Mouse (Mus musculus) liver, embryonic 11.5 days (tissue): ENCODE results near the gene Cited2. TPM values are rescaled to one million over a fixed set of nuclear protein-coding genes. Genes with fewer than 3 reads are reported as not detected.

Experiments used
- ATAC-seq: fragments of 200-750 bp; cut with Nextera tagmentation; replicated peaks from 2 replicates; pipeline ENCODE4 v1.8.0; 2017; ENCODE audit warnings: moderate number of reproducible peaks, mild to moderate bottlenecking, moderate TSS enrichment, moderate library complexity; ENCODE audit not compliant: low FRiP score
- DNase-seq: peaks from one replicate; pipeline ENCODE4 v3.0.0-alpha.2; 2017; ENCODE audit warnings: low spot score
- H3K27ac ChIP-seq: fragments of 300-500 bp; sonication (generic); 2 replicates; pipeline ENCODE4 v1.5.1; 2014; ENCODE audit warnings: mild to moderate bottlenecking, low read depth, low read length, control low read depth
- H3K27me3 ChIP-seq: fragments of 300-500 bp; sonication (generic); replicated peaks from 2 replicates; pipeline ENCODE4 v1.6.1; 2014; ENCODE audit warnings: low read length, mixed read lengths; ENCODE audit not compliant: control insufficient read depth, insufficient read depth
- H3K36me3 ChIP-seq: fragments of 300-500 bp; sonication (generic); 2 replicates; pipeline ENCODE4 v1.6.1; 2014; ENCODE audit warnings: mild to moderate bottlenecking, low read length, moderate library complexity, mixed read lengths; ENCODE audit not compliant: control insufficient read depth, insufficient read depth
- H3K4me1 ChIP-seq: fragments of 300-500 bp; sonication (generic); replicated peaks from 2 replicates; pipeline ENCODE4 v1.6.1; 2014; ENCODE audit warnings: low read length, mixed read lengths; ENCODE audit not compliant: control insufficient read depth, insufficient read depth
- H3K4me2 ChIP-seq: fragments of 300-500 bp; sonication (generic); 2 replicates; pipeline ENCODE4 v1.6.1; 2014; ENCODE audit warnings: mild to moderate bottlenecking, control low read depth, moderate library complexity
- H3K4me3 ChIP-seq: fragments of 300-500 bp; sonication (generic); 2 replicates; pipeline ENCODE4 v1.5.1; 2014; ENCODE audit warnings: low read depth, low read length, control low read depth
- H3K9ac ChIP-seq: fragments of 300-500 bp; sonication (generic); 2 replicates; pipeline ENCODE4 v1.6.1; 2014; ENCODE audit warnings: low read depth, low read length, control low read depth
- H3K9me3 ChIP-seq: fragments of 300-500 bp; sonication (generic); 2 replicates; pipeline ENCODE4 v1.6.1; 2016; ENCODE audit warnings: low read length, inconsistent platforms, mixed read lengths; ENCODE audit not compliant: control insufficient read depth
- WGBS: fragments of 180-500 bp; shearing (Covaris S2); extraction: QIAGEN DNeasy Blood & Tissue Kit; methylation state at CpG from one replicate; pipeline ENCODE4 v1.1.7; 2014; 5-methylcytosine and 5-hydroxymethylcytosine counted together
- polyA plus RNA-seq: library from polyadenylated mRNA; unstranded; fragments of >200 nt; fragmentation: Nextera tagmentation; extraction: Ambion mirVana; gene quantifications from 2 replicates; pipeline ENCODE4 v1.2.1, GENCODE M21; 2014

Cited2 gene
- polyA plus RNA-seq, 1 experiment from 2014 or later = 50.7 TPM

DNA sequence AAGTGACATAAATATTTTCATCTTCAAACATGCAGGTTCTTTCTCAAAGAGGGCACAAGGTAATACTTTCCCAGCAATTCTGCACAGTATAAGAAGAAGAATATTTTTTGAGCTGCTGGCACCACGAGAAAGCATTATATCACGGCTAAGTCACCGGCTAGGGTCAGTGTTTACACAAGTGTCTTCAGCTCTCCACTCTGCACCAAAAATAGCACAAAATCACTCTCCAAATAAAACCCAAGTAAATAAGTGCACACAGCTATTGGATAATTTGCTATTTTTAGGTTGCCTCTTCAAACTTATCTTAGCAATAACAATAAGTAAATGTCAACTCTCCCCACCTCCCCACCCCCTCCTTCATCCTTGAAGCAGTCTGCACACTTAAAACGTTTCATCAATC is 33.2 kb upstream of the Cited2 start:
- H3K9ac ChIP-seq = no peak overlapping the region
- no peaks in the 10 kb centered on the region for H3K27me3 ChIP-seq
- no peaks in the 10 kb centered on the region for H3K4me1 ChIP-seq
- WGBS = 51% methylated on average over 4 of the region's 4 CpGs
- H3K4me2 ChIP-seq = no peak overlapping the region
- no peaks in the 10 kb centered on the region; the same call in 1 of the 2 replicates for H3K9me3 ChIP-seq
- no peaks in the 10 kb centered on the region for H3K36me3 ChIP-seq
- ATAC-seq (no peak), DNase-seq (no peak)
- H3K4me3 ChIP-seq = no peak overlapping the region
- no peak overlapping the region for H3K27ac ChIP-seq

DNA sequence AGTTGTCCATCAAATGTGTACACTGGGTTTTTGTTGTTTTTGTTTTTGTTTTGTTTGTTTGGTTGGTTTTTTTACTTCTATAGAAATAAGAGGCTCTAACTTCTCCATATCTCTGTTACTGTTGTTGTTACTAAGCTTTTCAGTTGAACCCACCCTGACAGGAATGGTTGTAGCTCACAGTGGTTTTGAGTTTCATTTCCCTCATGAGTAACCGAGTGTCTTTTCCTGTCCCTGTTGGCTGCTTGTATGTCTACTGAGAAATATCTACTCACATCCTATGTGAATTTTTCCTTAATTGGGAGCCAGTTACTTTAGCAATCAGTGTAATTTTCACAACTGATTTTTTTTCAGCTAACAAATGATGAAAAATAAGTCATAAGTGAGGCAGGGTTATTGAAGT is 31.3 kb upstream of the Cited2 start:
- Histone ChIP-seq H3K4me3 (no peak overlapping the region), H3K9me3 (no peaks in the 10 kb centered on the region; the same call in 1 of the 2 replicates), H3K27ac (no peak overlapping the region), H3K4me2 (no peak overlapping the region), H3K4me1 (no peaks in the 10 kb centered on the region), H3K9ac (no peak overlapping the region), H3K36me3 (no peaks in the 10 kb centered on the region), H3K27me3 (no peaks in the 10 kb centered on the region)
- ATAC-seq (no peak), DNase-seq (no peak)
- WGBS = 46% methylated on average over 1 of the region's 1 CpGs

DNA sequence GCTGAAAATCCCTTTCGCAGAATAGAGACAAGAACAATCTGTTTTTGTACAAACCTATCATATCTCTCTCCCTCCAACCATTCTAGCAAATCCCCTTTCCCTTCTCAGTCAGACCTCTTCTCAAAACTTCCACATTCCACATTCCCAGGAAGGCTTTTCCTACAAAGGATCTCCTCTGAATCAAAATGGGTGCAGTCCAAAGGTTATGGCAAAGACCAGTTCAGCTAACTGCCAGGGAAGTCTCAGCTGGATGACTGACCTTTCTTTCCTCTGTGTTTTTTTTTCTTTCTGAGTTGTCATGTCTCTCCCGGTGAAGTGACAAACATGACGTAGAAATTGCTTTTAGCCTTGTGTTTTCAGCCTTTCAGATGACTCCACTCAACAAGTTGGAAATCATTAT is 27.2 kb upstream of the Cited2 start:
- ATAC-seq = no peak

DNA sequence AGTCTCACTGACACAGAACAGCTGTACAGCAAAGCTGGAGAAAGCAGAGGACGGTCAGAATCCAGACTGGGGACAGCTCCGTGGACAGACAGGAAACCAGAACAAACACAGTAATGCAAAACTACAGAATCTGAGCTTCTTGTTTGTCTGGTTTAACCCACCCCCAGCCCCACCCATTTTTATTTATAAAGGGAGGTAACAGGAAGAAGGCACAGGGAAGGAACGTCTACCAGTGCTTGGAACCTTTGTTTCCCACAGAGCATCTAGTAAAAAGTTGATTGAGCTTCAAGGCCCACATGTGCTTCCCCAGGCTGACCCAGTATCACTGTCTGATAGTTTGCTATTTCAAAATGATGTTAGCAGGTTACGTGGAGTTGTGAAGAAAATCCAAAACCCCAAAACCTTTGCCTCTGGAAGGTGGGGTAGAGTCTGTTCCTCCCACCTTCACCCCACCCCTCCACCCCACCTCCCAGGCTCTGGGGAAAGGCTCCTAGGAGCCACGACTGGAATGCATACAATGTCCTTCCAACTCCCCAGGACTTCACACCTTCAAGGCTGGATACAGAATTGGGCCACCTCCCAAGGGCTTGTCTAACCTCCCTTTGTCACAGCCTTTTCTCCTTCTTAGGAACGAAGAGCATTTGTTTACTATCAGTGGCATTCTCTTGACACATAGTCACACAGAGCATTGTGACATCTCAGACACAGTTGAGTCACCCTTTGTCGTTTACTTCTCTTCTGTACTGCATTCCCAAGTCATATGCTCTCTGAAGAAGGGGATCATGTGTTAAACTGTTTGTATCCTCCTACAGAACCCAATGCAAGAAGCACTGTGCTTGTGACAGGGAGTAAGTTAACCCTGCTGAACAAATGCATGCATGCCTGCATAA is 25.4 kb upstream of the Cited2 start:
- 57% methylated on average over 7 of the region's 7 CpGs for WGBS
- no peaks in the 10 kb centered on the region for H3K36me3 ChIP-seq
- no peak overlapping the region for H3K9ac ChIP-seq
- no peaks in the 10 kb centered on the region for H3K9me3 ChIP-seq
- ATAC-seq (no peak), DNase-seq (no peak)
- H3K27me3 ChIP-seq = no peaks in the 10 kb centered on the region
- H3K4me3 ChIP-seq = no peak overlapping the region
- H3K27ac ChIP-seq = no peak overlapping the region
- H3K4me1 ChIP-seq = no peaks in the 10 kb centered on the region
- no peak overlapping the region for H3K4me2 ChIP-seq

More for the DNA sequence above, 27.2 kb upstream of the Cited2 start:
- Histone ChIP-seq H3K4me3 (no peak overlapping the region), H3K36me3 (no peaks in the 10 kb centered on the region), H3K4me2 (no peak overlapping the region), H3K27ac (no peak overlapping the region), H3K27me3 (no peaks in the 10 kb centered on the region), H3K9ac (no peak overlapping the region), H3K4me1 (no peaks in the 10 kb centered on the region), H3K9me3 (no peaks in the 10 kb centered on the region; the same call in 1 of the 2 replicates)
- WGBS = 89% methylated on average over 3 of the region's 3 CpGs
- DNase-seq = no peak

DNA sequence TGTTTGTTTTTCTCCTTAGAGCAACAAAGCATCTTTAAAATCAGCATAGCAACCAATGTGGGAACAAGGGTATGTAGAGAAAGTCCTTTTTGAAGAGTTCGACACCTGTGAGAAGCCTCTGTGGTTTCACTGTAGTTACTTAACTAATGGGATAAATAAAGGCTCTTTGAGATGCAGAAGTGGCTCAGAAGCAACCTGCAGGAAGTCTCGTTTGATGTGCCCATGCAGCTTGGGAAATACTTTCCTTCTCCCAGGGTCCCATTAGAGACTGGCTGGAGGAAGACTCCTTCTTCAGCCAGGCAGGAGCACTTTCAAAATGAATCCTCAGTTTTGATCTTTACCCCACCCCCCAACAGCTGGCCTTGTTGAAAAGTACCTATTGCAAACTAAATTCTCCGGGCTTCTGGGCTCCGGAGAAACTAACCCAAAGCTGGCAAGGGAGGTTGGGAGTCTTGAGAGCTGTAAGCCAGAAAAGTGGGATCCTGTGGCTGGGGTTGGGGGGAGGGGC is 17.5 kb upstream of the Cited2 start:
- Histone ChIP-seq H3K9ac (no peak overlapping the region), H3K4me1 (no peaks in the 10 kb centered on the region), H3K27ac (no peak overlapping the region), H3K4me3 (no peak overlapping the region), H3K36me3 (no peaks in the 10 kb centered on the region), H3K27me3 (no peaks in the 10 kb centered on the region), H3K4me2 (no peak overlapping the region), H3K9me3 (no peaks in the 10 kb centered on the region)
- 31% methylated on average over 4 of the region's 4 CpGs for WGBS
- DNase-seq (no peak), ATAC-seq (no peak)

DNA sequence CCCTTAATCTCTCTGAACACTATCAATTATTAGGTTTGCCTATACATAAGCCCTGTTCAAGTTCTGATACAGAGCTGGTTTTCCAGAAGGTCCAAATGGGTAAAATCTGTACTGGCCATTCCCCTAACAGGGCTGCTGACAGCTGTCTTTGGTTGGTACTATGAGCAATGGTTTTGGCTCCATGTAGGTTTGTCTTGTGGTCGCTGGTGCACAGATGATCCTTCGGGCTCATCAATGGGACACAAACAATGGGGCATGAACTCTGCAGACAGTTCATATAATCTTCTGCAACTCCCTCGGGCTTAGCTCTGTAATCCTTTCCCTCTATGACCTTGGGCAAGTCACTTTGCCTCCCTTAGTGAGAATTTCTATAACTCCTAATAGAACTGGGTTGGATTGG is 12.3 kb upstream of the Cited2 start:
- H3K27me3 ChIP-seq = no peaks in the 10 kb centered on the region
- H3K9ac ChIP-seq = no peak overlapping the region
- H3K36me3 ChIP-seq = no peaks in the 10 kb centered on the region
- DNase-seq (no peak), ATAC-seq (no peak)
- H3K4me3 ChIP-seq = no peak overlapping the region
- H3K4me2 ChIP-seq = no peak overlapping the region
- H3K9me3 ChIP-seq = no peaks in the 10 kb centered on the region
- no peaks in the 10 kb centered on the region for H3K4me1 ChIP-seq
- no peak overlapping the region for H3K27ac ChIP-seq
- WGBS = 84% methylated on average over 3 of the region's 3 CpGs

DNA sequence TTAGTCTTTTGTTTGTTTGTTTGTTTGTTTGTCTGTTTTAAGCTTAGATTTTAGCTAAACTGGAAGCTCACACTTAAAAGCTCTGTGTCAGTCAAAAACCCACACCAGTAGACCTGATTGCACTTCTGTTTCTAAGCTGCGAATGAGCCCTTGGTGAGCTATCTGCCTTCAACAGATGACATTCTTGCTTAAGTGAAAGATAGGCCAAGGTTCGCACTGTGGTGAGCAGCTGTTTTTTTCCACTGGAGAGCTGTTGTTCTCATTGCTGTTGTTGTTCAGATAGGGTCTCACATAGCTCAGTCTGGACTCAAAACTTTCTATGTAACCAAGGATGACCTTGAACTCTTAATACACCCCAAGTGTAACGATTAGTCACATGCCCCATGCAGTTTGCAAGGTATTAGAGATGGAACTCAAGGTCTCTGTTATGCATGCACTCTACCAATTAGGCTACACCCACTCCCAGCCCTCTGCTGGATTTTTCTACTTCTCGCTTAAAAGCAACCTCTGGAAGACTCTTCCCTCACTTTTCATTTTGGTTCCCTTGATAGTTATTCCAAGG is 3.9 kb upstream of the Cited2 start:
- WGBS = 48% methylated on average over 4 of the region's 4 CpGs
- Histone ChIP-seq H3K4me2 (no peak overlapping the region; the same call in 1 of the 2 replicates), H3K27me3 (no peaks in the 10 kb centered on the region), H3K4me3 (no peak overlapping the region), H3K4me1 (peaks cover 31% of the 10 kb centered on the region), H3K27ac (peak overlapping the region; percentile 30; the same call in 1 of the 2 replicates), H3K9ac (no peak overlapping the region), H3K9me3 (no peaks in the 10 kb centered on the region), H3K36me3 (peaks cover 1% of the 10 kb centered on the region; the same call in 1 of the 2 replicates)
- DNase-seq (no peak), ATAC-seq (peak; percentile 56)

DNA sequence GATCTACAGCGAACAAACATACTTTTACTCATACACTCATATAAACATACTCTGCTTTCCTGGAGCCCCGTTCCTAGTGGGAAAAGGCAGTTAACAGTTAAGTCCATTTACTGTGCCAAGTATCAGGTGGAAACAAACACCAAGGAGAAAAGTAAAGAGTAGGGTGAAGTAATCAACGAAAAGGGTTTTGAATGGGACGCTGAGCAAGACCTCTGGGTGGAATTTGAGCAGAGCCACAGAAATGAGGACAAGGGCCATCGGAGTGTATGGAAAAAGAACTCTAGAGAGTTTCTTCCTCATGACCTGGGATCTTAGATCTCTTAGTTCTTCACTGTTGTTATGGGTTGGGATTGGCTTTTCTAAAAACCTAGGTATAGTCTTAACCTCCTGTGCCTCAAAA is 3.4 kb upstream of the Cited2 start:
- WGBS = 85% methylated on average over 5 of the region's 5 CpGs
- no peak overlapping the region for H3K9ac ChIP-seq
- no peak overlapping the region for H3K27ac ChIP-seq
- H3K4me1 ChIP-seq = peaks cover 31% of the 10 kb centered on the region
- no peak overlapping the region; the same call in 1 of the 2 replicates for H3K4me2 ChIP-seq
- H3K36me3 ChIP-seq = peaks cover 3% of the 10 kb centered on the region; the same call in 1 of the 2 replicates
- H3K4me3 ChIP-seq = no peak overlapping the region
- no peak for ATAC-seq
- no peaks in the 10 kb centered on the region for H3K9me3 ChIP-seq
- H3K27me3 ChIP-seq = no peaks in the 10 kb centered on the region
- DNase-seq = no peak
